In the genomic region with DNA sequence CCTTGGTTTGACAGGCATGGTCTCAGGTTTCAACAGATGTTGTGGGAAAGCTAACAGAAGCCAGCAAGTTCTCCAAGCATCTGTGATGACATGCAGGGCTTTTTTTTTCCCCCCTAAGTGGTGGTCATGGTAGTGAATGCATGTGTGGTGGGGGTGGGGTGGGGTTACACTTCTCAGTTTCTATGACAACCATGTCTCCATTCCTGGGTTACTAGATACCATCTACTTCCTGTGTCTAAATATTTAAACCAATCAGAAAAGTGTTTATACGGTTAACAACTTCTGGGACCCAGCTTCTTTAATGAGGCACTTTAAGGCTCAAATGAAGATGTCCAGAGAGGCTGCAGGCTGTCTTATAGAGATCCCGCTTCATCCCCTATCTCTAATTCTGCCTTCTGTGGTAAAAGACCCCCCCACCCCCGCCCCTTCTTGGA, we compare ENCODE assay signal across 1 mouse cellular context.
A peak's percentile ranks its signal among the peaks of the same experiment; 100 is the strongest.
TF ChIP-seq lines count a peak whose summit lies in the region.

No protein-coding gene starts in this region.

TF ChIP-seq in MEL, 35 proteins besides CTCF, POLR2A, EP300 and RAD21 (continued from another document):
- TF ChIP-seq NELFE (IDR thresholded peaks at IDR 0.05; ENCODE audit: low read depth, low read length) (peak; percentile 67), CHD2 (IDR thresholded peaks at IDR 0.05; ENCODE audit: low read length) (no peak), HCFC1 (IDR thresholded peaks at IDR 0.05; ENCODE audit: low read depth, low read length) (peak; percentile 72), SMC3 (IDR thresholded peaks at IDR 0.05; ENCODE audit: low read depth, low read length) (no peak), KAT2A (conservative IDR thresholded peaks at IDR 0.05; ENCODE audit: low read depth, low read length) (no peak), USF2 (IDR thresholded peaks at IDR 0.05; ENCODE audit: borderline replicate concordance in 1 of 2, insufficient read depth in 1 of 2, low read depth in 1 of 2, low read length in 2 of 2) (no peak), MXI1 (IDR thresholded peaks at IDR 0.05; ENCODE audit: low read depth, low read length) (peak; percentile 73), MEF2A (IDR thresholded peaks at IDR 0.05; ENCODE audit: extremely low read depth, insufficient replicate concordance, low read depth, low read length, poor library complexity, severe bottlenecking) (no peak), ZNF384 (IDR thresholded peaks at IDR 0.05; ENCODE audit: low read depth, low read length) (peak; percentile 81), RCOR1 (IDR thresholded peaks at IDR 0.05; ENCODE audit: low read depth, low read length) (no peak), MAZ (IDR thresholded peaks at IDR 0.05; ENCODE audit: low read depth, low read length) (no peak; the same call in 1 of the 2 replicates), ZMIZ1 (IDR thresholded peaks at IDR 0.05; ENCODE audit: low read depth, low read length) (peak; percentile 87), TAL1 (IDR thresholded peaks at IDR 0.05; ENCODE audit: low read length) (no peak), TBP (IDR thresholded peaks at IDR 0.05; ENCODE audit: low read depth, low read length) (0 out of 2 replicates have a peak, but pooled peaks have one; percentile 61), POLR2AphosphoS5 (IDR thresholded peaks at IDR 0.05; ENCODE audit: borderline replicate concordance, low read depth, low read length) (no peak)
